Mouse (Mus musculus) MN1 (cell line): ENCODE measurements around the gene Cct7.
"Not testable (repeated sequence)": the region's sequence is repeated elsewhere in the genome, so short reads cannot be mapped to it uniquely, and the experiment has no call there.

Source experiments
- DNase-seq: peaks from one replicate; pipeline ENCODE4 v3.0.0-alpha.2; 2016; ENCODE audit warnings: low spot score

Cct7 gene

DNA sequence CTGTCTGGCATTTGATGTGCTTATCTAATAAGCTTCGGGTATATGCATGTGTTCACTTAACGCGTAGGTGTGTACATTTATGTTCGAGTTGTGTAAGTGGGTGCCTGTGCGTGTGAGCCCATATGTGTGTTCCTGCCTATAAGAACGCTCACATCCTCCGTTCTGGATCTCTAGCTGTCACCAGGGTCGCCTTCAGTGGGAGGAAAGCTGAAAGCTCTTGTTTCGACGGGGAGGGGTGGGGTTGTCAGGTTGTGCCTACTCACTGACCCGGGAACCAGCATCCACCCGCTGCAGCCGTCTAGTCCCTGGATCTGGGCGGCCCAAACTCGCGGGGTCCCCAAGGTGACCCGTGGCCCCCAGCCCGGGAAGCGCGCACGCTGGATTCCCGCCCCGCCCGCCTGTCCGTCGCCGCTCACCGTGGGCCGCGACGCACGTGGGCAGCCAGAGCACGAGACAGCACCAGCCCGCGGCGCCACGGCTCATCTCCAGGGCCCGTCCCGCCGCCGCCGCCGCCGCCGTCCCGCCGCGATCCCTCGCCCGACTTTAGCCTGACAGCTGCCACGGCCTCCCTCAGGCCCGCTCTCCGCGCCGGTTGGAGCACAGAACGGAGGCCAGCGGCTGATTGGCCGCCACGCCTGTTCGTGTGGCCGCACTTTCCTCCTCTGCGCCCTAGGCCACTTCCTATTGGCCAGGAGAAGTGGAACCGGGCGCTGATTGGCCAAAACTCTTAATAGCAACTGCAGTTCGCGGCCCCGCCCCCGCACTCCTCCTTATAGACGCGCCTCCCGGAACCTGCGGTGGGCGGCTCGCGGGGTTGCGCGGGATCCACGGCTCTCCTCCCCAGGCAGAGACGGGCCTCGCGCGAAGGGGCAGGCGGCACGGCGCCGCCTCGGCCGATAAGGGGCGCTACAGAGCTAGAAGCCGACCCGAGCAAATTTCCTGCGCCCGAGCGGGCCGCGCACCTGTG is at the start of gene Cct7:
TSS of gene Cct7 (plus strand) at position 818 of the 967 bp plus-strand sequence.
- DNase-seq = peak; percentile 100

DNA sequence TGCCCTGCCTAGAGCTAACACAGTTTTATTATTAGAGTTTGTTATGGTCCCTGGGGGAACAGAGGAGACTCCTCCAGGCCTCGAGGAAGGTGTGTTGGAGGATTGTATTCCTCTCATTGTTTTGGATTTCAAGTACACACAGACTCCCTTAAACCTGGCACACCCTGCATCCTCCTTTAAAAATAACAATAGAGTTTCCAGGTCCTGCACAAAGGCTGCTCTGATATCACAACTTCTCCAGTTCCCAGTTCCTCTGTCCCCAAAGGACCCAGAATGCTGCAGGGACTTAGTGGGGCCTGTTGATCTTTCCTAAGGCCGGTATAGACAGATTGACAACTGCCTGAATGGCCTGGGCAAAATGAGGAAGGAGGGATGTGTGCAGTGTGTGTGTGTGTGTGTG is 48.7 kb upstream of the Cct7 start:
- no peak for DNase-seq

GRCm38 (mm10) chr6:85403039-85403438 is 48.3 kb upstream of the Cct7 start:
- DNase-seq = no peak

DNA sequence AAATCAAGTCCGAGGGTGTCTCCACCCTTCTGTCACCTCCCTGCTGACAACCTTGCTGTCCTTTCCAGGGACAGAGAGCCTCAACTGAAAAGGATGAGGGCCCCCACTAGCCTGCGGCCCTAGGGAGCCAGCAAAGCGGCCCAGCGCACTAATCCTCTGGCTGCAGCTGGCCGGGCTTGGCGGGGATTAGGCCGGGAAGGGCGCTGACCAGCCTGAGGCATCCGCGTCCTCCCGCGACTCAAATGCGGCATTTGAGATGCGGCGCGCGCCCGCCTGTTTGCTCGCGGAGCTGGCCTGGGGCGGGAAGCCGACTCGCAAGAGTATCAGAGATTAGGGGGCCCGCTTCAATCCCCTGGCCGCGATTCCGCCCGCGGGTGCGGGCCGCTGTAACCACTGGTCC is 42.3 kb upstream of the Cct7 start:
- no peak for DNase-seq

DNA sequence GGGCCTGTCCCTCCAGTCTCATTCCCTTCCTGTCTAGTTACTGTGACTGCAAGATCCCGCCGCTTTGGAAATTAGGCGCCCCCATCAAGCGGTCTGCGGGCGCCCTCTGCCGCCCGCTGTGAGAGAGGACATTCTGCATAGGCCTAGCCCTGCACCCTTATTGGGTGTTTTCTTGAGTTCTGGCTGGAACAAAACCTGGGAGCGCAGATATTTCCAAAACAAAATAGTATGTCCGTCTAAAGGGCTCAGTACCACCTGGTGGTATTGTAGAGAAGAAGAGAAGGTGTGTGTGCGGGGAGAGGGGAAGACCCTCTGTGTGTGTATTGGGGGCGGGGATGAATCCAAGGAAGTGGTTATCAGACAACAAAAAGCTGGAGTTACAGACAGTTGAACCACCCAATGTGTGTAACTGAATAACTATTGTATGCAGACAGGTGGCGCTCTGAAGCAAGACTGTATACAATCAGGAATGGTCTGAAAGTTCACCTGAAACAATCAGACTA is 40.5 kb upstream of the Cct7 start:
- peak; percentile 82 for DNase-seq

- no peak for DNase-seq
These were observed 35.5 kb upstream of the Cct7 start for GRCm38 (mm10) chr6:85415829-85416228.

DNA sequence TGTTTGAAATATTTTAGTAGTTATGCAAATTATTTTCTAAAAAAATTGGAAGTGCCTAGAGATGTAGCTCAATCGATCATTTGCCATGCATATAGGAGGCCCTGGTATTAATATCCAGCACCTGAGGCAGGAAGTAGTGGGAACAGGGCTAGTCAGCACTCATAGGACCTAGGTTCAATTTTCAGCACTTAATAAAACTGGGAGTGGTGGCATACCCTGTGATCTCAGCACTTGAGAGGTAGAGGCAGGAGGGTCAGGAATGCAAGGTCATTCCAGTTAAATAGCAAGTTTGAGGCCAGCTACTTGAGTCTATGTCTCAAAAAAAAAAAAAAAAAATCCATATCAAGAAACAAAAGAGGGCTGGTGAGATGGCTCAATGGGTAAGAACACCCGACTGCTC is 32.2 kb upstream of the Cct7 start:
- DNase-seq = no peak

GRCm38 (mm10) chr6:85423836-85424379 is 27.4 kb upstream of the Cct7 start, which contains the start of gene Noto:
Noto (plus strand) TSS chr6:85423886.
- no peak for DNase-seq

GRCm38 (mm10) chr6:85431274-85431841 is 20.0 kb upstream of the Cct7 start:
- no peak for DNase-seq

DNA sequence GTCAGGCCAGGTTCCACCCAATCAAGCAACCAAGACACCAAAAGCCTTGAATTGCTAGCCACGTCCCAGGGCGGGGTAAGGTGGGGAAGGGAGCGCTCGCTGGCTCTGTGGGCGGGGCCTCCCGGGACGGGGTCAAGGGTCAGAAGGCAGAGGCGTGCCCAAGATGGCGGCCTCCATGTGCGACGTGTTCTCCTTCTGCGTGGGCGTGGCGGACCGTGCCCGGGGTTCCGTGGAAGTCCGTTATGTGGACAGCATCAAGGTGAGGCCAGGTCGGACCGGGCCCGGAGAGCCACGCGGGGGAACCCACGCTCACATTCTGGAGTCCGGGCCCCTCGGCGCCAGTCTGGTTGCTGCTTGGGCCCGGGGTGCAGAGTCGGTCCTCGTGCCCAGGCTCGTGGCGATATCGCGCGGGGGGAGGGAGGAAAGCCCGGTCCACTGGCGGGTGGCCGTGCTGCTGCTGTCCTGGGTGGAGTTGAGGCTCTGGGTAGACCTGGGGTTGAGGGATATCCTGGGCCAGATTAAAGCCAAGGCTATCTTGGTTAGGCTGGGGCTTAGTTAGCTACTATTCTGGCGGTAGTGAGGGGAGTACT is 19.4 kb upstream of the Cct7 start, which contains the start of gene Smyd5:
TSS of gene Smyd5 (plus strand) at position 148 of the 590 bp plus-strand sequence.
- DNase-seq = peak; percentile 83

- no peak for DNase-seq
These were observed 17.4 kb upstream of the Cct7 start for GRCm38 (mm10) chr6:85433865-85434264.

DNA sequence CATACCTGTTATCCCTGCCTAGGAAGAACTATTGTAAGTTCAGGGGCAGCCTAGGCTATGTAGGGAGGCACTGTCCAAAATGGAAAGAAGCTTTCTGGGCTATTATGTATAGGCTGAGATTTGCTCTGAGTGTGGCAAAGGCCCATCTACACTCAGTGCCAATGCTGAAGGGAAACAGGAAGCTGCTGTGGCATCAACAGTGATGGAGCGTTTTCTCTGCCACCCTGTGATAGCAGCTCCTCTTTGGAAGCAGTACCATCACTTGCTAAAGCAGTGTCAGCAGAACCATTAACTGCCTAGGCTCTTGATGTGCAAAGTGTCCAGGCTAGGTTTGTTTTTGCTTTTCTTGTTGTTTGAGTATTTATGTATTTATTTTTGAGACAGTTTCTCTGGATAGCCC is 15.1 kb upstream of the Cct7 start:
- no peak for DNase-seq

DNA sequence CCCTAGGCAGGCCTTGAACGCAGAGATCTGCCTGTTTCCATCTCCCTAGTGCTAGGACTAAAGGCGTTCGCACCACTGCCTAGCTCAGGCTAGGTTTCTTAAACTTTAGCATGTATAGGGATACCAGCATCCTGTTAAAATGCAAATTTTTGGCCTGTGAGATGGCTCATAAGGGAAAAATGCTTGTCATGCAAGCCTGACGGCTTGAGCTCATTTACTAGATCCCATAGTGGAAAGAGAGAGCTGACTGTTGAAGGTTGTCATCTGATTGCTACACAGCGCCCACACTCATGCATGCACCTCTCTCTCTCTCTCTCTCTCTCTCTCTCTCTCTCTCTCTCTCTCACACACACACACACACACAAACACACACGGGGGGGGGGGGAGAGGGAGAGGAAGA is 14.7 kb upstream of the Cct7 start:
- no peak for DNase-seq

DNA sequence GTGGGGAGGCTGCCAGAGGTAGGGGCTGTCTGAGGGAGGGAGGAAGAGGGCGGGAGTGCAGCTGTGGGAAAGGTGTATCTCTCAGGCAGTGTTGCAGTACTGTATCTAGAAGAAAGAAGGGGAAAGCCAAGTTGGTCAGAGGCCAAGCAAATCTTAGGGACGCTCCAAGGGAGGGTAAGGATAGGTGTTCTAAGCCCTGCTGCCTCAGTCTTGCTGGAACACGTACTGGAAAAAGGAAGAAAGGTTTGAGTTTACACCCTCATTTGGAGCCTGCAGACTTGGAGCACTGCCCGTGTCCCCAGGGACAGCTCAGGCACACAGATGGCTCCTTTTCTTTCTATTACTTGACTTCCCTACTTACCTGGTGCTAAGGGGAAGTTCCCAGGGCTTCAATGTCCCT is 10.2 kb upstream of the Cct7 start:
- peak; percentile 13 for DNase-seq

GRCm38 (mm10) chr6:85443488-85444233 is 7.7 kb upstream of the Cct7 start:
- no peak for DNase-seq

GRCm38 (mm10) chr6:85444266-85444965 is 6.9 kb upstream of the Cct7 start:
- no peak for DNase-seq

DNA sequence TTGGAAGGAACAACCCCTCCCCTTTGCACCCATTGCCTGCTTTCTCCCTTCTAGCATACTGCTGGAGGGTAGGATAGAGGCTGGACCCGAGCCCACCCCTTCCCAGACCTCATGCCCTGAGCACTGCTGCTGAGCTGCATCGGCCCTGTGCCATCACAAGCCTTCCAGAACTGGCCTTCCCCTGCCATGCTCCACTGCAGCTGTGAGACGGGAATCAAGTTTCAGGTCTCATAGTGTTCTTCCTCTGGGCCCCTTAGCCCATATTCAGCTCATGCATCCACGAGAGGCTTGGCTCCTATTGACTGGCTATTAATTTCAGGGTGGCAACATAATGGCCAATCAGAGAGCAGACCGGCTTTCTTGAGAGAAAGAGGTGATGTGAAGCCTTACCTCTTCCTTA is 6.0 kb upstream of the Cct7 start:
- no peak for DNase-seq

DNA sequence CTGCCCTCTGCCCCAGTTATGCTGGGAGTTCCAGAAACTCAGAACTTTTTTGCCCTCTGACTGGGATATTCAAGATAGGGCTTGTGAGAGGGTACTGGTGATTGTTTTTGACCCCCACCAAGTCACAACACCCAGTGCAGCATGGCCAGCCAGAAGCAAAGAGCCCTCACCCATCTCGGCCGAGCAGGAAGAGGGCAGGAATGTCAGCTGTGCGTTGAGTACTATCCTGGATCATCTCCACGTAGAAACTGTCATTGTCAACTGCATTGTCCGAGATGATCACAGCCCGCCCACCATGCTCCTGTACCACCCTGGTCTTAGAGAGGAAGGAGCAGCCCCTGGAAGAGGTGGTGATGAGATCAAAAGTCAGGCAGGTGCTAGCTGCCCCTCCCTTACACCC is 4.0 kb upstream of the Cct7 start:
- DNase-seq = no peak

- DNase-seq = not testable (repeated sequence)
These were observed 1.2 kb upstream of the Cct7 start for GRCm38 (mm10) chr6:85450140-85450539.

- DNase-seq = peak; percentile 98
These were observed 523 bp downstream of the Cct7 start, which contains the start of gene Pradc1 for GRCm38 (mm10) chr6:85451664-85452410. Pradc1 (minus strand) TSS chr6:85451970.

- DNase-seq = no peak
These were observed 1.0 kb downstream of the Cct7 start for GRCm38 (mm10) chr6:85452411-85452665.
